Mouse (Mus musculus) naive thymus-derived CD4-positive, alpha-beta T cell, adult 2 months (primary cell): ENCODE measurements around the gene Rims1.

ENCODE experiments used
- DNase-seq: peaks from one replicate; pipeline ENCODE4 v3.0.0-alpha.2; 2011; ENCODE audit warnings: low read depth

Gene Rims1

DNA sequence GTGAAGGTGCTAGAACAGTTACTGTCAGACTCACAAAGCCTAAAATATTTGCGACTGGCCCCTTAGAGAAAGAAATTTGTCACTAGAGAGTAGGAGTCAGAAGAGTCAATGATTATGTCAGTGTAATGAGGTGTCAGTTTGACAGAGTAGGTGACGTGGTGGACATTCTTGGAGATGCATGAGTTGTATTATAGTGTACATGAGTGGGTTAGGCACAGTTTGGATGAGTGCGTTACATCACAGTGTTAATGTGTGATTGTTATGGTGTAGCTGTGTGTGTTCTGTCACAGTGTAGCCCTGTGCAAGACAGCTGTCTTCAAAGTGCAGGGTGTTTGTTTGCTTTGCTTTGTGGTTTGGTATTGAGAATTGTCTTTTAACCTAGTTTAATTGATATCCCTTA lies 226.3 kb downstream of the Rims1 start:
- DNase-seq = no peak

DNA sequence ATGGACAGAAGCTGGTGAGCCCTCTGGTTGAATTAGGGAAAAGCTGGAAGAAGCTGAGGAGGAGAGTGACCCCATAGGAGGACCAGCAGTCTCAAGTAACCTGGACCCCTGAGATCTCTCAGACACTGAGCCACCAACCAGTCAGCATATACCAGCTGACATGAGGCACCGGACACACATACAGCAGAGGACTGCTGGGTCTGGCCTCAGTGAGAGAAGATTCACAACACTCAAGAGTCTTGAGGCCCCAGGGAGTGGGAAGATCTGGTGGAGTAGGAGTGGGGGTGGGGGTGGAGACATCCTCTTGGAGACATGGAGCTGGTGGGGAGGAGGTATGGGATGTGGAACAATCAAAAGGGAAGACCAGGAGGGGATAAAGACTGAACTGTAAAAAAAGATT lies 233.1 kb downstream of the Rims1 start:
- no peak for DNase-seq

DNA sequence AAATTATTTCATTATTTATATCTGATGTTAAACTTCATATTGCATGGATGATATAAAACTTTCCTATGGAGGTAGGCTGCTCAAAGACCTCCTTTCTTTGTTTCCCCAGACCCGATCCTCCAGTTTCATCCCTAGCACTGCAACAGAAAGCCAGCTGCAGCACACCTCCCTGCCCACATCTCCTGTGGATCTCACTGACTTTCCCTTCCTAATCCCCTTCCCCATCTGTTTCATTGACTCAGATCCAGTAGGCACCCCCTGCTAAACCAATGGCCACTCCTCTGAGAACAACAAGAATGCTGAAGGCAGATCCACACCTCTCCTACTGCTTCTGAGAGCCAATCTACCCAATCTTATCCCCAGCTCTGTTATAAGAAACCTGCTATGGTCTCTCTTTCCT lies 259.5 kb downstream of the Rims1 start:
- DNase-seq = no peak

DNA sequence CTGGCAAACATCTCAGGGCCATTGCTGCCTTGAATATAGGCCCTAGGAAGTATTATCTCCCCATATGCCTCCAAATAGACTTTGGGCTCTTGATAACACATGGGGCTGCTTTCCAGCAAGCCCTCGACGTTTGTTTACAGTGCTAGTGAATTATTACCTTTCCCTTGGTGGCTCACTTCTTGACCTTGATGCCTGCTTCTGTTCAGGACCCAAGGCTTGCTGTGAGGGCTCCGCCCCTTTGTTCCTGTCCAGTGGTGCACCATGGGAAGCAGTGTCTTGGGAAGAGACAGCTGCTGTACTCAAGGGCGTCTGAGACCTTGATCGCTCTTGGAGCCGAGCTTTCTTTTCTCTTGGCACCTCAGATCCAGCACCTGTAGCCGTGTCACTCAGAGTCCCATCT lies 267.7 kb downstream of the Rims1 start:
- no peak for DNase-seq

DNA sequence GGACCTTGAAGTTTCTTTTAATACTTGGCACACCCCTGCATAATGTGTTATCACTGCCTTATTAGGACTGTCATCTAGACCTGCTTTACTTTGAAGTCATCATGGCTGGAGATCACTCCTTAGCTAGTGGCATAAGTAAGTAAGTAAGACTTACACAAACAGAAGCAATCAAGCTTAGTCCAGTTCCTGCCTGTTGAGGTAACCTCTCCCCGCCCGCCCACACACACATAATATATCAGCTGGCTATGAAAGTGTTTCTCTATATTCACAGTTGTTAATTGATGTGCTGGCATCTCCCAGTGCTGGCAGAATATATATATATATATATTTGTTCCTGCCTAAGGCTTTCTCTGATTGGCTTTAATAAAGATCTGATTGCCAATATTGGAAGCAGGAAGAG lies 269.0 kb downstream of the Rims1 start:
- no peak for DNase-seq

DNA sequence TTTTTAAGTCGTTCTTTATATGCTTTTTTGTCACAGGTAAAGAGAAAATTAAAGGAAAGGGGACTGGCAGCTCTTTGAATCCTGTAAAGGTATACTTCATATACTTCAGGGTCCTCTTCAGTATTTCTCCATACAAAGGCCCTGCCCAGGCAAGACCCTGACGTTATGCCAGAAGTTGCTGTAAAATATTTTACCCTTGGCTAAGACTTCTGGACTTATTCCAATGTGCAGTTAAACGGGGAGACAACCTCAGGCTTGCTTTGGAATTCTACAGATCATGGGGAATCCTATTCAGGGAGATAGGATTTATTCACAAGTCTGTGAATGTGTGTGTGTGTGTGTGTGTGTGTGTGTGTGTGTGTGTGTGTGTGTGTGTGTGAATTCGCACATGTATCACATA lies 270.7 kb downstream of the Rims1 start:
- no peak for DNase-seq

DNA sequence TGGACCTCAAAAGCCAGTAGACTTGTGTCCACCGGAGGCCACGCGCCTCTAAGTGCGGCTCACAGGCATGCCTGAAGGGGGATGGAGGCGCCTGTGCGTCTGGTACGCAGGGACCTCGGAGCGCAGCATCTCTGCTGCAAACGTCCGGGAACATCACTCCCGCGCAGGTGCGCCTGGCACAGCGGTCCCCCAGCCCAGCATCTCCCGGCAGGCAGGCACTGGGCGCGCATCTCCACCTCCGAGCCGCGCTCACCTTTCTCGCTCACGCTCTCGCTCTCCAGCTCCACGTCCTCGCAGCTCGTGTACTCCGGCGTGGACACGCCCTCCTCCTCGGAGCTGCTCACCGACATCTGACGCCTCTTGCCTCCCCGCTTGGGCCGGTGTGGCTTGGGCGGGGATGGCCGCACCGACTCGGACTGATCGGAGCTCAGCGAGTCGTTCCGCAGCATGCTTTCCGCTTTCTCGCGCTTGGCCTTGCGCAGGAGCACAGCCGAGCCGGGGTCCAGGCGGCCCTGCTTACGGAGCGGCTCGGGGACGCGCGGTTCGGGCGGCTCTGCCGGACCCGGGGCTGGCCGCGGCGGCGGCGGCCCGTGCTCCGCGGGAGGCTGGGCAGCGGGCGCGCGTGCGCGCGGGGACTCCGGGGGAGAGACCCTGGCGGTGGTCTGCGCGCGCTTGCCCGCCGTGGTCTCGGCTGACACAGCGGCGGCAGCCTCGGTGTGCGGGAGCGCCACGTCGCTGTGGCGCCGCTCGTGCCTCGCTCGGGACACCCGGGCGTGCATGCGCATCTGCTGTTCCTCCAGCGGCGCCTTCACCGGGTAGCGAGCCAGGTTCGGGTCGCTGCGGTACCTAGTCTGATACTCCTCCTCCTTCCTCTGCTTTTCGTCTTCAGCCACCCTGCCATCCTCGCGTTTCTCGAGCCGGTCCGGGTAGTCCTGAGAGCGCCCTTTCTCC lies 272.4 kb downstream of the Rims1 start:
- DNase-seq = no peak

DNA sequence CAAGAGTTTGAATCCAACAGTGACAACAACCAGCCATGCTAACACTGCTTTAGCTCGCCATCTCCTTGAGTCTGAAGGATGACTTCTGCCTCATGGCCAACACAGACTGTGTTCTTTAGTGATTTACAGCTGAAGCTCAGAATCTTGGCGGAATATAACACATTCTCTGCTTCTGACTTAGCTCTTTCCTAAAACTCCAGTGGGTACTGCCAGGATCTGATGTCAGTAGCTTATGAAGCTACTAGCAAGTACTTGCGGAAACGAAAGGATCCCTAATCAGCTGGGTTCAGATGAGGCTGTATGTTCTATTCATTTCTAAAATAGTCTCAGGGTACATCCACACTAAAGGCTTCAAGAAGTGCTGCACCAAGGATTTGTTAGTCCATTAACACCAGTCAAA lies 290.7 kb downstream of the Rims1 start:
- DNase-seq = no peak

DNA sequence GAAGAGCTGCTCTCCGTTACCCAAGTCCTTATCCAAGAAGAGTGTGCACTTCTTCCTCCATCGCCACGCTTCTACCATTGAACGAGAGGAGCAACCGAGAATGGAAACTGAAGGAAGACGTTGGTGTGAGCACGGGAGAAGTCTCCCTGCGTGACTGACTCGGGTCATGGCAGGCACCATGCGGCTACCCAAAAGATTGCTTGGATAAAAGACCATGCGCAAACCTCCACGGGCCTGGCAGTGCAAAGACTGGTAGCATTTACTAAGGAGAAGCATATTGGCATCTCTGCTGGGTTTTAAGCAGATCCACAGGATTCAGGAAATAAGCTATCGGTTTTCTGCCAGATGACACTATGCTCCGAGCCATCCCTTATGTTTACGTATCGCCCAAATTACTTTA lies 293.4 kb downstream of the Rims1 start:
- no peak for DNase-seq

DNA sequence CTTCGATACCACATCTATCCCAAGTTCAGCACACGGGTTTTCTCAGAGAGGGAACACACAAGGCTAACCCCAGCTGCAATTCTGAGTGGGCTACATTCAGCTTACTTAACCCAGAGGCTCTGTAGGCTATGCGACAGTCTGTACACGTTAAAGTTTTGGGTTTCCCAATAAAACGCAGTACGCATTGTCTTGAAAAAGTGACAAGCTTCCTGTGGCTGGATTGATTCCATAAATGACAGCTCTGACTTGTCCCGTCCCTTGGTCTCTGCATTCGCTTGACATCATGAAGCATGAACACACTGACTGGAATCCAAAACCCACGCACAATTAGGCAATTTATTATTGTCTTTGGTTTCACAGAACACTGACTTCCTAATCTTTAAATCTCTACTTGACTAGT lies 294.2 kb downstream of the Rims1 start:
- DNase-seq = no peak

DNA sequence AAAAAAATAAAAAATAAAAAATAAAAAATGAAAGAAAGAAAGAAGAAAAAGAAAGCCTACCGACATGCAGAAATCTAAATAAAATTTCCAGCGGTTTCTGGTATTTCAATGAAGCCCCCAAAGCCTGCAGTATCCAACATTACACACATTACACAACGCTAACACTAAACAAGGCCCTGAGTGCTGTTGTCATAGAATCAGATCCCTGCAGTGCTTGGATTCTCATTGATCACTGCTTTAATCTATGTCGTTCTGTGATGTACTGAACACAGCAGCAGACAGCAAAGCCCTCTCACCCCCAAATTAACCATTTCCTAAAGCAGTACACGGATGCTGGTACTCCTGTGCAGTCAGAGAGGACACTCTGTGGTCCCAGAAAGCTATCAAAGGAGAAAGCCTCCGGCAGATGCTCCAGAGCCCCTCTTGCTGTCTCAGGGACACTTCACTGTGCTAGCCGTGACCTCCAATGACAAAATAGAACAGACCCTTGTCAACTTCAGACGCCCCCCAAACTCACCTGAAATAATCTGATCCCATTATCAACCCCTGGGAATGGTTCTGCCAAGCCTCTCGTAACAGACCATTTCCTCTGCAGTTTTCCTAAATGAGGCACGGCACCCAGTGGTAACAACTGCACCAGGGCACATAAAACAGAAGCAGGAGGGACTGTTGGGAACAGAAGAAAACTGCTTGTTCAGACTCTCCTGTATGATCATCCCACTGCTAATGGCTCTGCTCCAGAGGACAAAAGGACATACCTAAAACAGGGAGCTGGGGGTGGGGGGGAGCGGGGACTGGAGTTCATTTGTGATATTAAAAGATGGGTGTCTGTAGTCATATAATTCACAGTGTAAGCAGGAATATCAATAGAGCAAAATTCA lies 296.8 kb downstream of the Rims1 start:
- DNase-seq = no peak

DNA sequence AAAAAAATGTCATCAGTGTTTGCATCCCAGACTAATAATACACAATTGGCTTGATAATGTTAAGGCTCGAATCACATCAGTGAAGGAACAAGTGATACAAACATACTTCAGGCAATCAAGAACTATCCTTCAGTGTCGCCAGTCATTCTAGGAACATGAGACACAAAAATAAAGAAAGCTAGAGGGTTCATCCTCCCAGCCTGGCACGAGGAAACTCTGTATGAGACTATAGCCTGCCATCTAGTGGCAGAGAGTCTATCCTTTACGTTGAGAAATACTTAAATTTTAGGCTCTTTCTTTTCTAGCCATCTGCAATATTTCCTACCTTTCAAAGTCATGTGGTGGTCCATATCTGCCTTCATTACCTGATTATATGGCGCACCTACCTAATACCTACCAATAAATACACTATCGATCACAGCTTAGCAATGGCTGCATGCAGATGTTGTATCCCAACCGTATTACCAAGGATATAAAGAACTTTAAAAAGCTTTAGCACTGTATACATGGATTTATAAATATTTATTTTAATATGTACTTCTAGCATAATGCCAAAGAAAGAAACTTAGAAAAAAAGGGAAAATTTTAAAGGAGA lies 318.4 kb downstream of the Rims1 start:
- no peak for DNase-seq

DNA sequence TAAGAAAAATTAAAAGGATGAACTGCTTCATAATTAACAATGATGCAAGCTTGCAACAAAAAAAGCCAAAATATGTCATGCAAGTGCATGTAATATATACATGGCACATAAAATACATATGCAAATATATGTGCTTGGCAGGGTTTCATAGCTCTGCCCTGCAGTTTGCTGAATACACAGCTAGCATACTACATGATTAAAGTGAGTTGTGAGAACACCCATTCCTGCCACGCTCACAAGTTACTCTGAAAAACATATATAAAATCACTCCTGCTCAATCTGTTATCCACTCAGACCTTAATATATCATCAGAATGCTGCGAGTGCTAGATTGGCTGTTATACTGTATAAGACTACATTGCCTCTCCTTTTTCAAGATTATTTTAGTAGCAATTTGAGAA lies 329.6 kb downstream of the Rims1 start:
- DNase-seq = no peak

DNA sequence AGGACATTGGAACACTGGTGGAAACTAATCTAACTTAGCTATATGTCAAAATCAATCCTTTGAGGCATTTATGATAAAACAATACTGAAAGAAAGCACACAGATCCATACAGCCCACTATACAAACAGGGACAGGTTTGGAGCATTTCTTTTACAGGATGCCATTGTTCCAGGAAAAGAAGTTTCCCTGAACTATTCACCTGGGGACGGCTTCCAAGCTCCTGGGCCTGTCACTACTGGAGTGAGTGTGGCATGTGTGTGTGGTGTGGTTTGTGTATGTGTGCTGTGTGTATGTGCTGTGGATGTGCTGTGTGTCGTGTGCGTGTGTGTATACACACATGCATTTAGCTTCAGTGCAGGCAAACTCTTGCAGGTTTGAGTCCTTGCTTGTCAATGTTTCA lies 338.8 kb downstream of the Rims1 start:
- DNase-seq = no peak

DNA sequence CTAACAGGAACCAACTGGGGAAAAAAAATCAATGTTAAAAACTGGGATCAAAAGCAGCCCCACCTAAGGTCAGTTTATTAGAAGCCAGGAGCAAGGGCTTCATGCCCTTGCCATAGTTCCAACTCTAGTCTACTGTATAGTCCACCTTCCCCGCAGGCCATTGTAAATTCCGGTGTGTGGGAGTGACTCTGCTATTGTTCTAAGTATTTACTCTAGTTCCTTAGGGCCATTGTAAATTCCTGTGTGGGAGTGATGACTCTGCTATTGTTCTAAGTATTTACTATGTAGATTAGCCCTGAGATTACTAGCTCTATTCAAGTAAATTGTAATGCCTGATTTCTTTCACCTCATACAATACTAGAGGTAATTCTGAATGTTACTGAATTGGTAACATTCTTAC lies 339.2 kb downstream of the Rims1 start:
- DNase-seq = no peak

DNA sequence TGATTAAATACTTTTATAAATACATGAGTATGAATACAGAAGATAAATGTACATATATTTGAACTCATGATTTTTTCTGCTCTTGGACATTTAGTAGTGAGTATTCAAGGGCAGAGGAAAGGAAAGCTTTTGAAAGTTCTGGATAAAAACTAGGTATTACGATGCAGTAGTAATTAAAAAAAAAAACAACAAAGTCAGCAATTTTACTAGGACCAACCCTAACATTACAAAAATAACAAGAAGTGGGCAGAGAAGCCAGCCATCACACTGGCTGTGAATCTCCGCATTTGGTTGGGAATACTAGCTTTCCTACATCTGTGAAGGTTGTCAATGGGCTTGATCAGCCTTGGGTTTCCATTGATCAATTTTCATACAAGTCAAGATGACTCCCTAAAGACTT lies 381.8 kb downstream of the Rims1 start:
- no peak for DNase-seq

DNA sequence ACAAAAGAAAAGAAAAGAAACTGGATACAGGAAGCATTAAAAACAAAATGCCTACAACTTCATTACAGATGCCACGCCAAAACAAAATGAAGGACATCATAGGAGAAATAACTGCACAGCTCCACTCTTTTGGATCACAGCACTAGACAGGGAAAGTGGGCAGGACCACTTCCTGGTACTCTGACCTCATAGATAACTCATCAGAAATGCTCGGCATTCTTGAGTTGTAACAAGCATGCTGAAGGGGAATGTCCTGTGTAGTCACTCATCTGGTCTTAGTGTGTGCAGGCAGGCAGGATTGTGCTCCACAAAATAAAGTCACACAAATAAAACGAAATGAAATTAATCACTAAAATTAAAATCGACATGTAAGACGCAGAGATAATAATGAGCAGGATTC lies 383.7 kb downstream of the Rims1 start:
- DNase-seq = no peak

DNA sequence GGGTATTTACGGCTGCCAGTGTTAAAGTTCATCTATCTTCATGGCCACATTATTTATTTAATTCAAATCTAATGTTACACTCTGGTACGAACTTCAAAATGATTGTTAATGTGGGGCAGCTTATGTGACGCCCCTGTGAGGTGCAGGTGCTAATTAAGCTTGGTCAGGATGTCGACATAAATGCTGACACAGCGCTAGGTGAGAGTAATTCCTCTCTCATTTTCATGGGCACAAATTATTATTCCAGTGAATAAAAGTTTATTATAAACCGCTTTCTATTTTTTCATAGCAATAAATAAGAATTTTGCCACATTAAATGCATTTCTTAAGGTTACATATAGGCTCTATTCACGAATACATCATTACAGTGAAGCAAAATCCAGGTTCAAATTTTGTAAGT lies 395.6 kb downstream of the Rims1 start:
- DNase-seq = no peak

DNA sequence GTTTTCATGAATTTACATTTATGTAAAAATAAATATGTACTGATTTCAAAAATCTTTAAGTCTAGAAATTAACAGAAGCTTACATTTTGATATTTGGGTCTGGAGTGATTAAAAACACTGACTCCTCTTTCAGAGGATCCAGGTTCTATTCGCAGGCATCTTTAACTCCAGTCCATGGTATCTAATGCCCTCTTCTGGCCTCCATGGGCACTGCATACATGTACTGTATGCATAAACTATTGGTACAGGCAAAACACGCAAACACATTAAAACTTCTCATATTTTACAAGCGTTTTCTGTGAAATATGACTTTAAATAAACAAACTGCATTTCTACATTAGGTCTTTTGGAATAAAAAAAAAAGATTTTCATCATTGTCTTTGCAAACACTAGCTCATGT lies 419.4 kb downstream of the Rims1 start:
- no peak for DNase-seq

DNA sequence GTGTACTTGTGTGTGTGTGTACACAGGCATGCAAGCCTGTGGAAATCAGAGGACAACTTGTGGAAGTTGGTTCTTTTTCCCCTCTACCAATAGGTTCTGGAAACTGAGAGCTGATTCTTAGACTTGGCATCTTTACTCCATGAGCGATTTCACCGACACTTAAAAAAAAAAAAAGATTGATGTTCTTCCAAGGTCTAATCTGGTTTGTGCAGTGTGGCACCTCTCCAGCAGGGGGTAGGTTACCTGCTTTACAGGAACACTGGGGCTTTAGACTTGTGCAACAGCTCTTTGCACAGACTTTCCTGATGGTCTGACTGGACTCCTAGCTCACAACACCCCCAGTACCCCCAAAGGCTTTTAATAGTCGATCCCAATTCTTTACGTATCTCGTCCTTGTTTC lies 428.1 kb downstream of the Rims1 start:
- no peak for DNase-seq

DNA sequence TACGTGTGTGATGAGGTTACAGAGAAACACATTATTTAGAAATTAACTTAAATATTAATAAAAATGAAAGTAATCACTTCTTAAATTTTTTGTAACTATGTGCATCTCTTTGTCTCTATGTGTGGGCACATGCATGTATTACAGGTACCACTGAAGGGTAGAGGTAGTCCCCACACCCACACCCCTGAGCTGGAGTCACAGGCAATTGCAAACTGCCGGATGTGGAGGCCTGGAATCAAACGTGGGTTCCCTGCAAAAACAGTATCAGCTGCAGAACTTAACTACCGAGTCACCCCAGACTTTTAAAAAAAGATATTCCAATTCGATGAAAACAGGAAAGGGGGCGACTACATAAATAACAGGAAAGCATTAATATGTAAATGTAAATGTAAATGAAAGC lies 428.7 kb downstream of the Rims1 start:
- DNase-seq = no peak

DNA sequence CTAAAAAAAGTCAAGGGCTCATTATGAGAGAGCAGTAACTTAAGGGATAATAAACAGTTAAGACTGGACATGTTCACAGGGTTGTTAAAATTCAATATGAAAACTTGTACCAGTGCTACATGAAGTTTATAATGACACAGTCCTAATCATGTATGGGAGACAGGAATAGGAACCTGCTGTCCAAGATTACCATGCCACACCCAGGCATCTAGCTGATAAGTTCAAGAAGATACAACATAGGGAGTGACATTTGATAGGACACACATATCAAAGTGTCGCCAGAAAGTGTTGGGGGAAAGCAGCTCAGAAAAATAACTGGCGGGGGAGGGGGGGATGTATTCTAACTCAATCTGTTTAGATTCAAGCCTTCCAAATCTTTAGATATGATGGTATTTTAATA lies 449.6 kb downstream of the Rims1 start:
- no peak for DNase-seq

DNA sequence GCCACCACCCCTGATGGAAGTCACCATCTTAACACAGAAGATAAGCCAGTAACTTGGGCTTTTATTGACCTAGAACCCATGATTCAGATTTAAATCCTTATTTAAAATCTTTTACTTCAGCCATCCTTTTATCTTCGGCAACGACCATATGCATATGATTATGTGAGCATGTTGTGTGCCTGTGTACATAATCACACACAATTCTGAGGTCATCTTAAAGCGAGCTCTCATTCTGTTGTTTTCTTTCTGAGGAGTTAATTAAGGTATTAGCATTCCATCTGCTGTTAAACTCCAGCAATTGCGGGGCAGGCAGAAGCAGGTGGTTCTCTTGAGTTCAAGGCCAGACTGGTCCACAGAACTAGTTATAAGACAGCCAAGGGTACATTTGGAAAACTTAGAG lies 452.1 kb downstream of the Rims1 start:
- no peak for DNase-seq
